23 mouse cellular contexts compared by ENCODE assay signal in genomic region chr5:73626842-73627241, GRCm38 (mm10). TPM values are rescaled to one million over a fixed set of nuclear protein-coding genes. Genes with fewer than 3 reads are reported as not detected.
"Had no signal": no experiment of that assay in that cellular context is flagged by ENCODE, and none has a peak within 500 bp of the region (broad histone marks: within the 10 kb centered on the region; RNA-seq: fewer than 3 reads in every experiment).

No protein-coding gene starts in this region.

- H3K9ac ChIP-seq: liver, embryonic 14.5 days; lung, embryonic 14.5 days; midbrain, embryonic 12.5 days; neural tube, embryonic 12.5 days had no signal

- H3K4me3 ChIP-seq: midbrain, embryonic 10.5 days; midbrain, embryonic 12.5 days; myocyte; neural tube, embryonic 12.5 days had no signal

- DNase-seq: lung, adult 18-20 months; lung, embryonic 14.5 days; lung, postnatal 10 days; lung, postnatal 4 days; midbrain, embryonic 14.5 days; retina, postnatal 1 day; right cerebral cortex, adult 18-20 months; right cerebral cortex, postnatal 25 days; right cerebral cortex, postnatal 4 days; spleen, adult 18-20 months; thymus, adult 18-20 months; thymus, postnatal 14 days; thymus, postnatal 36 days had no signal

- ATAC-seq: midbrain, embryonic 16.5 days had no signal

- H3K4me2 ChIP-seq: lung, embryonic 14.5 days; midbrain, embryonic 12.5 days; neural tube, embryonic 12.5 days had no signal

- H3K27ac ChIP-seq: liver, embryonic 14.5 days; midbrain, embryonic 10.5 days; midbrain, embryonic 12.5 days; neural tube, embryonic 12.5 days had no signal

- H3K9me3 ChIP-seq: midbrain, embryonic 10.5 days; midbrain, embryonic 12.5 days; neural tube, embryonic 12.5 days had no signal

- H3K36me3 ChIP-seq: midbrain, embryonic 10.5 days; midbrain, embryonic 12.5 days; neural tube, embryonic 12.5 days had no signal

- H3K4me1 ChIP-seq: neural tube, embryonic 12.5 days had no signal

- H3K27me3 ChIP-seq: midbrain, embryonic 12.5 days; neural tube, embryonic 12.5 days had no signal

RNA-seq across cellular contexts. Expression of gene Lrrc66, which starts 5.5 kb away (rescaled TPM):
- polyA plus RNA-seq: lung, embryonic 14.5 days; lung, embryonic 16.5 days; midbrain, embryonic 12.5 days; midbrain, embryonic 14.5 days; midbrain, embryonic 16.5 days; myocyte; neural tube, embryonic 12.5 days had no signal

RNA-seq across cellular contexts. Expression of gene Spata18, which starts 24.3 kb away (rescaled TPM):
- total RNA-seq: megakaryocyte, adult 5-6 weeks; megakaryocyte-erythroid progenitor cell, adult 5-6 weeks had no signal
- polyA plus RNA-seq: liver, embryonic 14.5 days; liver, embryonic 16.5 days; midbrain, embryonic 10.5 days; myocyte; neural tube, embryonic 12.5 days had no signal
